Mouse (Mus musculus) erythroblast, embryonic 14.5 days (primary cell): Measurements from ENCODE around the gene Chrm4. TPM values are rescaled to one million over a fixed set of nuclear protein-coding genes. Genes with fewer than 3 reads are reported as not detected.
A peak's percentile ranks its signal among the peaks of the same experiment; 100 is the strongest.

Experiments used
- H3K27me3 ChIP-seq: 2 replicates; pipeline ENCODE4 v1.6.1; 2012; ENCODE audit warnings: inconsistent platforms; ENCODE audit not compliant: control insufficient read depth
- H3K36me3 ChIP-seq: 2 replicates; pipeline ENCODE4 v1.6.1; 2012; ENCODE audit warnings: mild to moderate bottlenecking, inconsistent platforms; ENCODE audit not compliant: control insufficient read depth
- H3K4me1 ChIP-seq: 2 replicates; pipeline ENCODE4 v1.6.1; 2012; ENCODE audit warnings: inconsistent platforms; ENCODE audit not compliant: control insufficient read depth
- H3K4me3 ChIP-seq: replicated peaks from 2 replicates; pipeline ENCODE3; 2012; ENCODE audit warnings: moderate library complexity, mild to moderate bottlenecking, inconsistent platforms
- H3K9me3 ChIP-seq: 2 replicates; pipeline ENCODE4 v1.6.1; 2012; ENCODE audit warnings: low read length, inconsistent platforms, mixed read lengths; ENCODE audit not compliant: control insufficient read depth
- GATA1 ChIP-seq: IDR thresholded peaks from 2 replicates; pipeline ENCODE4 v1.6.1; 2012; ENCODE audit warnings: low read length, inconsistent platforms, mixed read lengths
- TAL1 ChIP-seq: IDR thresholded peaks from 3 replicates; pipeline ENCODE4 v1.6.1; 2012; ENCODE audit warnings: low read length, inconsistent platforms, mixed read lengths
- polyA plus RNA-seq: library from polyadenylated mRNA; stranded (reverse); fragments of >175 nt; gene quantifications from 2 replicates; pipeline ENCODE4 v1.2.3, GENCODE M21; 2012

Chrm4 gene
- polyA plus RNA-seq, 1 experiment = 0.03 TPM

DNA sequence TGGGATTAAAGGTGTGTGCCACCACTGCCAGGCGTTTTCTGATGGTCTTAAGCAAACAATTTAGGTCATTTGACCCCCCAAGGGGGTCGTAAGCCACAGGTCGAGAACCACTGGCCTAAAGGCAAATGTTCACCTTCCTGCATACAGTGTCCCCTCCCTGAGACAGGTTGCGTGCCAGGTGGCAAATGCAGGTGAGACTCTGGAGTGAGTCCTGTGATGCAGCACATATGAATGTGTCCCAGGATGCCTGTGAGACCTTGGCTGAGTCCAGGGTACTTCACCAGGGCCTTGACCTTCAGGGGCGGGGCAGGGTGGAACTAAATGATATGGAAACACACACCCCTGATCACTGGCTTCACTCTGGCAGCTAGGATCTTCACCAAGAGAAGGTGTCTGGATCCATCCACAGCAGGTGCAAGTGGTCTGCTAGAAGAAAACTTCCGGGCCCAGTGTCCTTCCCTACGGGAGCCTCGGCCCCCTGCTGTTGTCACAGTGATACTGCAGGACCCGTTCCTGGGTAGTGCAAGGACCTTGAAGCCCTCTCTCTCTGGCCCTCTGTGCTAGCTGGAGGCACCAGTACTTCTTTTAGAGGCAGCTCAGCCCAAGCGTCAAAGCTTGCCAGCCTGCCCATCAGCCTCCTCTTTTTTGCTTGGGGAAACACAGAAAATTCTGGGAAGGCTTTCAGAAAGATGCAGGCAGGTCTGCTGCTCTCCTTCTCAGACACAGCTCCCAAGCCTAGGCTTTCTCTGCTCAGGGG, 31.8 kb downstream of the Chrm4 start:
- no peak for TF ChIP-seq GATA1
- no peak for TF ChIP-seq TAL1
- Histone ChIP-seq H3K36me3 (peaks cover 22% of the 10 kb centered on the region), H3K9me3 (no peaks in the 10 kb centered on the region), H3K4me3 (no peak overlapping the region), H3K27me3 (peaks cover 4% of the 10 kb centered on the region), H3K4me1 (peaks cover 88% of the 10 kb centered on the region)

DNA sequence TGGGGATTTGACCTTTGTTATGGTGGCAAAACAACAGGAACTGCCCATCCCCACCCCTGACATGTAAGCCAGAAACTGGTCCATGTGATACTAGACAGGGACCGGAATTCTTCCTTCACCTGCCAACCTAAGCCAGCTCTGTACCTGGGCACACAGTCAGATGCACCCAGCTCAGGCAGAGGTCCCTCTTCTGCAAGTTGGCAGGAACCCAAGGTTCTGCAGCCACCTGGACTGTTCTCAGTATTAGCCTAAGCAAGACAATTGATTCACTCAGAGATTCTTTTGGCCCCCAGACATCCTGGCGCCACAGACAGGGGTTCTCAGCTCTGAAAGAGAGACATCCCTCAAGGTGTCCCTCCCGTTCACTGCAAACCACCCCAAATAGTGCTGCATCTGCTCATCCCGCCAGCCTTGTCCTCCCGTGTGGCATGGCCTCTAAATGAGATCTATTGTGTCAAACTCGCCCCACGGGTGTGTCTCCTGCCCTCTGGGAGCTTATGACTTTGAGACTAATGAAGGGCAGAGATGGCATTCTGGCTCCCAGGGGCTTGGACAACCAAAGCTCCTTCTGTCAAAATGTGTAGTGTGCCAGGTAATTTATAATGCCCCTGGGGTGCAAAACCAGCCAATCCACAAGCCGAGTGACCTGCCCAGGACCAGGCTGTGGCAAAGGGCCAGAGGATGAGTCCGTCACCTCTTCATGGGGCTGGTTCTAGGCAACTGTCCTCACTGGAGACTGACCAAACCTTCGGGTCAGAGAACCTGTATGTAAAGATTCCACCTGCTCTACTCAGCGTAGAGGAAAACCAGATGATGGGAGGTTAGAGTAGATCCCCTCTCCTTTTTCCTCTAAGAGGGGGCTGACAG, 32.7 kb downstream of the Chrm4 start:
- peaks cover 12% of the 10 kb centered on the region for H3K27me3 ChIP-seq
- TF ChIP-seq TAL1 (no peak), GATA1 (no peak)
- peaks cover 88% of the 10 kb centered on the region for H3K4me1 ChIP-seq
- peaks cover 22% of the 10 kb centered on the region for H3K36me3 ChIP-seq
- H3K4me3 ChIP-seq = no peak overlapping the region
- H3K9me3 ChIP-seq = no peaks in the 10 kb centered on the region

DNA sequence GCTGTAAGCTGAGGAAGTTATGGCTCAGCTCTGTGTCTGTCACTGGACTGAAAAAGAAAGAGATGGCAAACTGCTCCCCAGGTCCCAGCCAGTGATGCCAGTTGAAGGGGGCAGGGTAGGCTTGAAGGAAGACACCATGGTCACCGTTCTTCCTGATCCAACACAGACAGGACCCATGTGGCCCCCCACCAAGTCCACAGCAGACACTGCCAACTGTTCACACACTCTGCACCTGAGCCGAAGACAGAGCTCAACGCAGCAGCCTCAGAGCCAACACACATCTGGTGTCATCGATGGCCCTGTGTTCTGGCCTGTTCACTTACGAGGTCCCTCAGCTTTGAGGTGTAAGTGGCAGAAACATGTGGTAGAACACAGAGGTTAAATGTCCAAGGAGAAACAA, 33.4 kb downstream of the Chrm4 start:
- Histone ChIP-seq H3K36me3 (peaks cover 22% of the 10 kb centered on the region), H3K4me1 (peaks cover 81% of the 10 kb centered on the region), H3K9me3 (no peaks in the 10 kb centered on the region), H3K27me3 (peaks cover 19% of the 10 kb centered on the region), H3K4me3 (no peak overlapping the region)
- no peak for TF ChIP-seq GATA1
- no peak for TF ChIP-seq TAL1

DNA sequence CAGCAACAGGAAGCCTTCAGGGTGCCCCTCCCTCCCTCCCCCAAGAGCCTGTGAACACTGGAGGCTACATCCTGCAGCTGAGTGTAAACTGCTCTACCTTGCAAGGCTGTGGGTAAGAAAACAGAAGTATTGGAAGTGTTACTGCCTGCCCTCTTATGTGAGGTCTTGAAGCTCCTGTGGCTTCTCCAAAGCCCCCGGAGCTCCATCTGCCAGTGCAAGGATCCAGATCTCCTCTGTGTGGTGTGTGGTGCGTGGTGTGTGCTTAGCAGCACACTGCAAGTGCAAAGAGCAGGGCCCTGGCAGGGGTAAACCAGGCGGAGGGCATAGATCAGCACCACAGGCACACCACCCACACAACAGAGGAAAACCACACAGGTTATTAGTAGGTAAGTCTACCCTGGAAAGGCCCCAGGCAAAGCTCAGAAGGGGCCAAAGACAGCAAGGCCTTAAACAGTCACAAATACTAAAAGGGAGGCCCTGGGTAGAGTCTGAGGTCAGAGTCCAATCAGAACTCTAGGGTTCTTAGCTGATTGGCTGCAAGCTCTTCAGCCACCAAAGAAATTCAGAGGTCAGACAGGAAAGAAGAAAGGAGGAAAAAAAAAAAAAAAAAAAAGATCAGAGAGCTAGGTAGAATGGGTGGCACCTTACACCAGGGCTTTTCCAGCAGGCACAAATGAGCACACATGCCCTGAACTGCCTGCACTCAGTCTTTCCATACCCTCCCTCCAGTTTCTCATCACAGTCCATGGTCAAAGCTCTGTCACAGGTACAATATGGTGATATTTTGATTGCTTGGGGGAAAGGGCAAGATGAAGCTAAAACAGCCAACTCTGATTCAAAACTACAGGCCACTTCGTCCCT, 35.1 kb downstream of the Chrm4 start:
- Histone ChIP-seq H3K27me3 (peaks cover 36% of the 10 kb centered on the region), H3K36me3 (peaks cover 22% of the 10 kb centered on the region), H3K4me3 (peak overlapping the region; percentile 83), H3K4me1 (peaks cover 67% of the 10 kb centered on the region), H3K9me3 (no peaks in the 10 kb centered on the region)
- no peak for TF ChIP-seq TAL1
- TF ChIP-seq GATA1 = no peak

- peaks cover 59% of the 10 kb centered on the region for H3K4me1 ChIP-seq
- H3K27me3 ChIP-seq = peaks cover 39% of the 10 kb centered on the region
- peak overlapping the region; percentile 83 for H3K4me3 ChIP-seq
- no peaks in the 10 kb centered on the region for H3K9me3 ChIP-seq
- H3K36me3 ChIP-seq = peaks cover 21% of the 10 kb centered on the region
- TF ChIP-seq TAL1 (no peak), GATA1 (no peak)
Measured at GRCm38 (mm10) chr2:91962864-91963401, 35.9 kb downstream of the Chrm4 start.

GRCm38 (mm10) chr2:91963443-91963932, 36.4 kb downstream of the Chrm4 start:
- Histone ChIP-seq H3K4me1 (peaks cover 55% of the 10 kb centered on the region), H3K9me3 (no peaks in the 10 kb centered on the region), H3K36me3 (peaks cover 18% of the 10 kb centered on the region), H3K4me3 (peak overlapping the region; percentile 83), H3K27me3 (peaks cover 45% of the 10 kb centered on the region)
- TF ChIP-seq GATA1 (no peak), TAL1 (no peak)

- no peaks in the 10 kb centered on the region for H3K9me3 ChIP-seq
- no peak overlapping the region for H3K4me3 ChIP-seq
- H3K27me3 ChIP-seq = peaks cover 57% of the 10 kb centered on the region
- peaks cover 9% of the 10 kb centered on the region for H3K36me3 ChIP-seq
- H3K4me1 ChIP-seq = peaks cover 43% of the 10 kb centered on the region
- TF ChIP-seq TAL1 (no peak), GATA1 (no peak)
Measured at GRCm38 (mm10) chr2:91964610-91965204, 37.7 kb downstream of the Chrm4 start.

- Histone ChIP-seq H3K9me3 (no peaks in the 10 kb centered on the region), H3K4me3 (peak overlapping the region; percentile 33), H3K4me1 (peaks cover 36% of the 10 kb centered on the region), H3K36me3 (peaks cover 3% of the 10 kb centered on the region), H3K27me3 (peaks cover 64% of the 10 kb centered on the region)
- no peak for TF ChIP-seq GATA1
- no peak for TF ChIP-seq TAL1
Measured at GRCm38 (mm10) chr2:91965417-91965816, 38.4 kb downstream of the Chrm4 start.
